Comparison of ENCODE assay signal across 8 mouse cellular contexts in genomic region chr10:85731796-85732388, GRCm38 (mm10).
DNase-seq lines count a peak whose midpoint lies in the region; ATAC-seq and TF ChIP-seq lines count a peak whose summit lies in the region.
"Not testable (repeated sequence)": the region's sequence is repeated elsewhere in the genome, so short reads cannot be mapped to it uniquely, and the experiment has no call there.

No protein-coding gene starts in this region.

- H3K9ac ChIP-seq in lung, postnatal 0 days (replicated peaks; ENCODE audit: low read depth); midbrain, embryonic 13.5 days (replicated peaks): not testable (repeated sequence)

- not testable (repeated sequence) for H3K4me3 ChIP-seq in lung, postnatal 0 days (ENCODE audit: low read depth, low read length); midbrain, embryonic 13.5 days (replicated peaks)

- not testable (repeated sequence) for TF ChIP-seq EP300 in lung, postnatal 0 days (IDR thresholded peaks at IDR 0.05)

- H3K9me3 ChIP-seq in lung, postnatal 0 days (ENCODE audit: low read length); midbrain, embryonic 13.5 days: not testable (repeated sequence)

- peak; percentile 60; the same call in 1 of the 2 replicates for ATAC-seq in lung, postnatal 0 days
- ATAC-seq in midbrain, embryonic 13.5 days = 0 out of 2 replicates have a peak, but pooled peaks have one; percentile 43

- not testable (repeated sequence) for H3K4me2 ChIP-seq in lung, postnatal 0 days (replicated peaks; ENCODE audit: low read depth, low read length); midbrain, embryonic 13.5 days (replicated peaks)

- not testable (repeated sequence) for H3K27me3 ChIP-seq in lung, postnatal 0 days (replicated peaks; ENCODE audit: insufficient read depth, low read length); midbrain, embryonic 13.5 days

- H3K4me1 ChIP-seq in lung, postnatal 0 days (ENCODE audit: insufficient read depth, low read depth, low read length); midbrain, embryonic 13.5 days (replicated peaks): not testable (repeated sequence)

- WGBS in lung, postnatal 0 days = 48% methylated on average over 6 of the region's 13 CpGs
- WGBS in midbrain, embryonic 13.5 days = 38% methylated on average over 13 of the region's 13 CpGs

- peak; percentile 46 for TF ChIP-seq CTCF in lung, postnatal 0 days (IDR thresholded peaks at IDR 0.05)

- H3K36me3 ChIP-seq in lung, postnatal 0 days (ENCODE audit: insufficient read depth, low read length); midbrain, embryonic 13.5 days: not testable (repeated sequence)

- H3K27ac ChIP-seq in lung, postnatal 0 days (ENCODE audit: low read length); midbrain, embryonic 13.5 days: not testable (repeated sequence)

- DNase-seq in ES-CJ7 (ENCODE audit: low read depth, low spot score) = peak; percentile 34
- DNase-seq in cerebellum, adult 18-20 months = peak; percentile 4 to 10
- DNase-seq in heart, adult 11 months = peak; percentile 68
- DNase-seq in kidney, adult 11 months = peak; percentile 15
- peak; percentile 55 to 63 for DNase-seq in kidney, postnatal 4 days
- DNase-seq in lung, postnatal 0 days (ENCODE audit: low spot score) = not testable (repeated sequence)
- DNase-seq in thymus, postnatal 0 days (ENCODE audit: low spot score) = peak; percentile 23
